Mouse (Mus musculus): ENCODE results near the gene Ifitm6.

- no peak for TF ChIP-seq CTCF (IDR thresholded peaks at IDR 0.05; ENCODE audit: borderline replicate concordance, insufficient read depth, low read length)
- no peak for TF ChIP-seq POLR2A (IDR thresholded peaks at IDR 0.05; ENCODE audit: low read depth, low read length)
Observed at GRCm38 (mm10) chr7:140973396-140974165, 44.1 kb downstream of the Ifitm6 start.
